19 mouse cellular contexts compared by ENCODE assay signal in genomic region chr2:58844499-58844898, GRCm38 (mm10). TPM values are rescaled to one million over a fixed set of nuclear protein-coding genes. Genes with fewer than 3 reads are reported as not detected.
A peak's percentile ranks its signal among the peaks of the same experiment; 100 is the strongest.
DNase-seq lines count a peak whose midpoint lies in the region; ATAC-seq and TF ChIP-seq lines count a peak whose summit lies in the region.
"Had no signal": no experiment of that assay in that cellular context is flagged by ENCODE, and none has a peak within 500 bp of the region (broad histone marks: within the 10 kb centered on the region; RNA-seq: fewer than 3 reads in every experiment).

No protein-coding gene starts in this region.

- TF ChIP-seq POLR2A in brain, embryonic 14.5 days (IDR thresholded peaks at IDR 0.05; ENCODE audit: borderline replicate concordance, extremely low read depth, insufficient read depth, insufficient read length, poor library complexity, severe bottlenecking): no peak

- H3K36me3 ChIP-seq in lung, postnatal 0 days (ENCODE audit: insufficient read depth, low read length): no peaks in the 10 kb centered on the region
- H3K36me3 ChIP-seq: heart, embryonic 10.5 days; hindbrain, embryonic 10.5 days had no signal

- no peak for ATAC-seq in lung, postnatal 0 days

- peak overlapping the region; percentile 14; the same call in 1 of the 2 replicates for H3K27ac ChIP-seq in lung, postnatal 0 days (ENCODE audit: low read length)
- H3K27ac ChIP-seq: heart, embryonic 10.5 days; hindbrain, embryonic 10.5 days; left cerebral cortex, adult 2 months had no signal

- H3K27me3 ChIP-seq in lung, postnatal 0 days (replicated peaks; ENCODE audit: insufficient read depth, low read length): no peaks in the 10 kb centered on the region
- H3K27me3 ChIP-seq: megakaryocyte, embryonic 14.5 days had no signal

- no peaks in the 10 kb centered on the region for H3K9me3 ChIP-seq in lung, postnatal 0 days (ENCODE audit: low read length)
- H3K9me3 ChIP-seq: heart, embryonic 10.5 days had no signal

- TF ChIP-seq CTCF in lung, postnatal 0 days (IDR thresholded peaks at IDR 0.05): no peak
- no peak for TF ChIP-seq CTCF in brain, embryonic 14.5 days (IDR thresholded peaks at IDR 0.05; ENCODE audit: borderline replicate concordance, extremely low read depth, insufficient read depth, insufficient read length)

- H3K9ac ChIP-seq in lung, postnatal 0 days (replicated peaks; ENCODE audit: low read depth): no peak overlapping the region

- H3K4me2 ChIP-seq in lung, postnatal 0 days (replicated peaks; ENCODE audit: low read depth, low read length): peak overlapping the region; percentile 25; the same call in 1 of the 2 replicates
- H3K4me2 ChIP-seq: liver, embryonic 11.5 days had no signal

- no peaks in the 10 kb centered on the region for H3K4me1 ChIP-seq in lung, postnatal 0 days (ENCODE audit: insufficient read depth, low read depth, low read length)
- H3K4me1 ChIP-seq: heart, embryonic 10.5 days; hindbrain, embryonic 10.5 days; megakaryocyte, embryonic 14.5 days had no signal

- peak; percentile 53 for DNase-seq in adrenal gland, adult 2 months
- no peak for DNase-seq in adrenal gland, postnatal 4 days (ENCODE audit: low spot score in 2 of 2)
- peak; percentile 24 for DNase-seq in lung, postnatal 0 days (ENCODE audit: low spot score)
- DNase-seq in lung, postnatal 36 days: no peak
- peak; percentile 45 for DNase-seq in brain, embryonic 14.5 days (ENCODE audit: low read depth)
- DNase-seq in thymus, postnatal 25 days: peak; percentile 21
- no peak for DNase-seq in embryo, embryonic 11 days
- no peak for DNase-seq in left cerebral cortex, postnatal 25 days (ENCODE audit: low spot score in 2 of 2)
- DNase-seq: cerebellum, adult 2 months; kidney, postnatal 4 days; right cerebral cortex, adult 18-20 months had no signal

- intact Hi-C loops in left cerebral cortex, postnatal 25 days (cut with DNase I): no loop called here

- 17% methylated on average over 10 of the region's 10 CpGs for WGBS in lung, postnatal 0 days

- no peak for TF ChIP-seq EP300 in lung, postnatal 0 days (IDR thresholded peaks at IDR 0.05)

- H3K4me3 ChIP-seq in lung, postnatal 0 days (ENCODE audit: low read depth, low read length): no peak overlapping the region
- H3K4me3 ChIP-seq: heart, embryonic 10.5 days; hindbrain, embryonic 10.5 days; left cerebral cortex, adult 2 months; megakaryocyte, embryonic 14.5 days had no signal

RNA-seq across cellular contexts. Expression of gene Gm11099, which starts 14.7 kb away (rescaled TPM):
- total RNA-seq in adrenal gland, adult 2 months (2021): not detected
- polyA plus RNA-seq in adrenal gland, adult 2 months (2012; rRNA removed): not detected in 2 replicates
- not detected for total RNA-seq in adrenal gland, postnatal 4 days (2021)
- polyA plus RNA-seq in lung, postnatal 0 days (2015; fragmentation: Nextera tagmentation; extraction: Ambion mirVana): not detected in 2 replicates
- not detected in 2 replicates for polyA plus RNA-seq in brain, embryonic 14.5 days (2012; rRNA removed)
- total RNA-seq in left cerebral cortex, postnatal 25 days (2021): not detected
- total RNA-seq: left cerebral cortex, adult 2 months; MEL had no signal
- polyA plus RNA-seq: cerebellum, adult 2 months; forebrain, embryonic 11.5 days; heart, embryonic 10.5 days; hindbrain, embryonic 10.5 days; liver, embryonic 11.5 days; neural tube, embryonic 14.5 days had no signal

Comparison
In these comparisons a context has a peak if more than half of its experiments do, and no peak if none do; other contexts are left out.
1. DNase-seq: peak in adrenal gland, adult 2 months (single experiment), lung, postnatal 0 days (single experiment), brain, embryonic 14.5 days (single experiment) and thymus, postnatal 25 days (single experiment); none in adrenal gland, postnatal 4 days (0 of 2), lung, postnatal 36 days (single experiment), embryo, embryonic 11 days (single experiment) and left cerebral cortex, postnatal 25 days (0 of 2).